Mouse (Mus musculus): ENCODE results near the gene Slc16a5.
A peak's percentile ranks its signal among the peaks of the same experiment; 100 is the strongest.

Gene Slc16a5

DNA sequence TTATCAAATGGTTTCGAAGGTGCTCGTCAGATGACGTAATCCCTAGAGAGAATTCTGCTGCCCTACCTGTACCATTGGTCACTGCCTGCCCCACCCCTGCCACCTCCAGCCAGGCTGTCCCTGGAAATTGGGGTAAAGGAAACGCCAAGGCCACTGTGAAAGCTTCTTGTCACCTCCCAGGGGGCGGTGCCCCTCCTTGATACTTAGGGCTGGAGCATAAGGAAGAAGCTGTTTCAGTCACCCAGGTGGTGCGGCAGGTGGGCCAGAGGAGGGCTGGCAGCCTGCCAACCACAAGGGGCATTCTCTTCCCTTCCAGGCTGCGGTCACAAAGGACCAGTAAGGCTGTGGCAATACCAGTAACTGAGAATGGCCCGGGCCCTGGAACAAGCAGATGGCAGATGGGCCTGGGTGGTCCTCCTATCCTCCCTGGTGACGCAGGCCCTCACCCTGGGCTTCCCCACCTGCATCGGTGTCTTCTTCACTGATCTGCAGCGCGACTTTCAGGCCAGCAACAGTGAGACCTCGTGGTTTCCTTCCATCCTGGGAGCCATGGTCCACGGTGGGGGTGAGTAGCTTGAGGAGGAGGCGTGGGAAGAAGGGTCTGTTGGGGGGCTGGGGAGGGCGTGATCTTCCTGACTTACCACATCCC is at the start of gene Slc16a5:
TSS of gene Slc16a5 (plus strand) at position 232 of the 649 bp plus-strand sequence.
- DNase-seq (ENCODE audit: low spot score in 2 of 2): no peak

DNA sequence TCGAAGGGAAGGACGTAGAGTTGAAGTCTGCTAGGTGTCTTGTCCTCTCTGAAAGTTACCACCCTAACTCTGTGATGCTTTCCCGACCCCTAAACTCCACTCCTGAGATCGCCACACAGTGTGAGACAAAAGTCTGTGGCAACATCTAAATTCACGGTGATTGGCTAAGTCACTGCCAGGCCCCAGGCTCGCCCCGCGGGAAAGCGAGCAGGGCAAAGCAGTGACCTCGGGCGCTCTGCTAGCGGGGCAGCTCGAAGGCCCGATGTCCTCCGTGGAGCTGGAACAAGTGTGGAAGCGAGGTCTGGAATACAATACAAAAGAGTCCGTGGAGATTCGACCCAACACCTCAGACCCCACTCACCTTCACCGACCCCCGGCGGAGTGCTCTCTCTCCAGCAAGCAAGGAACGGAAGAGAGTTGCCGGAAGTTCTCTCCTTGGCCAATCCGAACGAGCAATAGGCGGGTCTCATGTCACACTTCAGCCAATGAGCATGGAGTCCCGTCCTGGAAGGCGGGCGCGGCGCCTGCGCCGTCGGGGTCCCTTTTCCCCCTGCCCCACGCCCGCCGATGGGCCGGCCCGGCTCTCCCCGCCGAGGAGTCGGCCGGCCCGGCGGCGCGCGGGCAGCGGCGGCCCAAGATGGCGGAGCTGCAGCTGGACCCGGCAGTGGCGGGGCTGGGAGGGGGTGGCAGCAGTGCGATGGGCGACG is 42.6 kb upstream of the Slc16a5 start, which contains the start of the genes Atp5h and Kctd2:
TSS of gene Atp5h (minus strand) at position 432 of the 707 bp plus-strand sequence.
TSS of gene Kctd2 (plus strand) at position 598 of the 707 bp plus-strand sequence.
- peak; percentile 91 to 93 for DNase-seq (ENCODE audit: low spot score in 2 of 2)

DNA sequence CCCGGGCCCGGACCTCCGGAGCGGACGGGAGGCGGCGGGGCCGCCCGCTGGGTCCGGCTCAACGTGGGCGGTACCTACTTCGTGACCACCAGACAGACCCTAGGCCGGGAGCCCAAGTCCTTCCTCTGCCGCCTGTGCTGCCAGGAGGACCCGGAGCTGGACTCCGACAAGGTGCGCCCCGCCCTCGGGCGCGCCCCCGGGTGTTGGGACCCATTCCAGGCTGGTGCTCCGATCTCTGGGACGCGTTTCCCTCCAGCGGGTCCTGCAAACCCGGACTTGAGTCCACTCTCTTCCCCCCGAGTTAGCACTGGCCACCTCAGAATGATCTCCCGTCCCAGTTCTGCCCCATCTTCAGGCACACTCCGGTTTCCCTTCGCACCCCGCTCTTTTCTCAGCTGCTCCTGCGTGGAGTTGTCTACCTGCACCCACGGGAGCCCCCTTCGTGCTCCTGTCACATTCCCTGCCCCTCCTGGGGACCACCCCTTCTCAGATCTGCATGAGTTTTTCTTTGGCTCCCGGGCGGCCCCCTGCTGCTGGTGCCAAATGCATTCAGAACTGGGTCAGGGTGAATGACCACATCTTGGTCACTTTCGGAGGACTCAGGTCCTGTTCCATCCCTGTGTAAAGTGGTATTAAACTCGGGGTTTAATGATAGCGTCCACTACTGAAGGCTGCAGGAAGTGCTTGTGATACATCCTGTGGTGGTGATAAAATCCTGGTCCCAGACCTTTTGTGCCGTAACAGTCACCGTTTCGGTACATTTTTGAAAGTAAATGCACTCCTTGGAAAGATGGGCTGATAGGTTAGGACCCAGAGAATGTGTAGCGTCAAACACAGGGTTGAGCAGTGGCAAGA is 41.7 kb upstream of the Slc16a5 start:
- peak; percentile 11 to 15 for DNase-seq (ENCODE audit: low spot score in 2 of 2)

DNA sequence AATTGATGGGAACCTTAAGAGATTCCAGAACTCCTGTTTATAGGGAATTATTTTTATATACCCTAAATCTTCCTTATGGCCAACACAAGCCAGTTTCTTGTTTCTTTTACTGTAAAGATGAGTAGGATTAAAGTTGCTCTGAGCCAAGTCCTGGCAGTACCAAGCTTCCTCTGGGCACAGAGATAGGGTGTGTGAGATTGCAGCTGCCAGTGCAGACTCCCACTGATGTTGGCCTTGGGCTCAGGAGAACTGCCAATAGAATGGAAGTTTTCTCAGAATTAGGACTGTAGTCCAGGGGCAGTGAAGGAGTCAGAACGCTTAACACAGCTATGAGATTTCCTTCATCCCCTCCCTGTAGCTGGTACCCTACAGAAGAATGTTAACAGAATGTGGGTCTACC is 40.9 kb upstream of the Slc16a5 start:
- DNase-seq (ENCODE audit: low spot score in 2 of 2): no peak

DNA sequence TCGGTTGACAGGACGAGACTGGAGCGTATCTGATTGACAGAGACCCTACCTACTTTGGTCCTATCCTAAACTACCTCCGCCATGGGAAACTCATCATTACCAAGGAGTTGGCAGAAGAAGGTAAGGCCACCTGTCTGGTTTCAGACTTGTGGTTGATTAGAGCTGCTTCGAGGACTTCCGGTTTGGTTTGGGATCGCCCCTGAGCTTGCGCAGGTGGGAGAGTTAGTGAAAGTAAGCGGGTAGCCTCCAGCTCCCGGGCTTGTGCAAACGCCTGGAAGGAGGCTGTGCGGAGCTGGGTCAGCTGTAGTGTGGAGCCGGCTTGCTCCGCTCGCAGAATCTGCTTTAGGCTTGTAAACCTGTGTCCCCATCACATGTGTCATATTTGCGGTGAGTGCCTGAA is 40.3 kb upstream of the Slc16a5 start:
- no peak for DNase-seq (ENCODE audit: low spot score in 2 of 2)

DNA sequence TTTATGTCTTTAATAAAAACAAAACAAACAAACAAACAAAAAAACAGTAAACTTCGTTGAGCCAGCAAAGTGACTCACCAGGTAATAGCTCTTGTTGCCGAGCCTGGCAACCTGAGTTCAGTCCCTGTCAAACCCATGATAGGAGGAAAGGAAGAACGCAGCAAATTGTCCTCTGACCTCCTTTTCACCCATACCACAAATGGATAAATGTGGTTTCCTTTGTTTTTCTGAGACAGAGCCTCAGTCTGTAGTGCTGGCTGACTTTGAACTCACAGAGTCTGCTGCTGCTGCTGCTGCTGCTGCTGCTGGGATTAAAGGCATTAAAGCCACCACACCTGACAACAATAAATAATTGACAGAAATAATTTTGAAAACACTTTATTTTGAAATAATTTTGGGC is 39.2 kb upstream of the Slc16a5 start:
- DNase-seq (ENCODE audit: low spot score in 2 of 2): no peak

DNA sequence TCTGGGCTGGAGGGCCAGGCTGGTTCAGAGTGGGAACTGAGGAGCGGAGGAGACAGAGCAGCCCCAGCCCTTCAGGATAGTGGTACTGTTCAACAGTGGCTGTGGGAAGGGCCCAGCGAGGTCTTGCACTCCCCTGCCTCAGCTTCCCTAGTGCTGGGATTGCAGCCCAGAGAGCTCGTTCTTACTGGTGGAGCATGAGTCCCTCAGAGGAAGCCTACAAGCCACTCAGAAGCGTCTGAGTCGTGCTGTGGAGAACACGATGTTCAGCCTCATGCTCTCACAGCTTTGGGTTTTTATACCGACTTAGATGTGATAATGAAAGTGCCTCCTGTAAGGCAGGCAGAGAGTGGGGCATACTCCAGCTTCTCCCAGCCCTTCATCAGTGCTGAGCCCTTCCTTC is 37.6 kb upstream of the Slc16a5 start:
- DNase-seq (ENCODE audit: low spot score in 2 of 2): no peak

DNA sequence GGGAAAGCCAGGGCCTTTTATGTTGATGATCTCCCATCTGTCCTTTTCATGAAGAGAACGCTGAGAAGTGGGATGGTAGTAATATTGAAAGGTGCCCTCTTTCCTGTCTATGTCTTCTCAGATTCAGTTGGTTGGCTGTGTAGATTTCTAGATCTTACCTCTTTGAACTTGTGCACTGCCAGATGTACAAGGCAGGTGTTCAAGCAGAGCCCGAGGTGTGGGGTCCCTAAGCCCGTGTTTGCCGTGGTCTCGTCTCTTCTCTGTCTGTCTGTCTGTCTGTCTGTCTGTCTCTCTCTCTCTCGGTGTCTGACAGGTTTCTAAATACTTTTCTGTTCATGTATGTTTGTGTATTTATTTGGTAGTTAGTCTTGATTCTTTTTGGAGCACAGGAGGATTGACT is 36.6 kb upstream of the Slc16a5 start:
- no peak for DNase-seq (ENCODE audit: low spot score in 2 of 2)

DNA sequence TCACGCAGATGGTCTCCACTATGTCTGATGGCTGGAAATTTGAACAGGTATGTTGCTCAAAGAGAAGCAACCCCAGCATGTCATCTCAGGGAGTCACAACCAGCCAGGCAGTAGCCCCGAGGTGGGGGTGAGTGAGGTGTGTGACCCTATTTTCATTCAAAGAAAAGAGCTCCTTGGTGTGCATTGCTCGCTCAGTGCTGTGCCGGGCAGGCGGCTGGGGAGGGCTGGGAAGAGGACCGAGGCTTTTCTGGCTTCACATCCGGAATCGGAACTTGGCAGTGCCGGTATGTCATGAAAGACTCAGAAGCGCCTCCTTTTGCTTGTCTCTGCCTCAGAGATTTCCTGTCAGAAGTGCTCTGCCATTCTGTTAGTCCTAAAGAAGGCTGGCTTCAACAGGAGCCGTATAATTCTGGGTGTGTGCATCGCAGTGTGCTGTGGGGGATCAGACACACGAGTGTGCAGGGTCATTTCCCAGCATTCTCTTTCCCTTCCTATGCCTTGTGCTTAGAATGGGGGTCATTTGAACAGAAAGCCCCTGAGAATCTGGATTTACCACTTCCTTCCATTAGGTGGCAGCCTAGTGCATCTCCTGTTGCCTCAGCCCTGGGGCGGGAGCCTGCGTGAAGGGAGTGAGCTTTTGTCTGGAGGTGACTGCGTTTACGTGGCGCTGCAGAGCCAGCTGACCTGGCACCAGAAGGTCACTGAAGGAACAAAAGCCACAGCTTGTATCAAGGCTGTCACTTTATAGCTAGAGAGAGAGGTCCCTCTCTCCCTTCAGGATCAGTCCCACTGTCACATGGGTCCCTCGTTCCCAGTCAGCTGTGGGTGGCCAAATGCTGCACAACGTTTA is 34.6 kb upstream of the Slc16a5 start:
- peak; percentile 47 to 58 for DNase-seq (ENCODE audit: low spot score in 2 of 2)

DNA sequence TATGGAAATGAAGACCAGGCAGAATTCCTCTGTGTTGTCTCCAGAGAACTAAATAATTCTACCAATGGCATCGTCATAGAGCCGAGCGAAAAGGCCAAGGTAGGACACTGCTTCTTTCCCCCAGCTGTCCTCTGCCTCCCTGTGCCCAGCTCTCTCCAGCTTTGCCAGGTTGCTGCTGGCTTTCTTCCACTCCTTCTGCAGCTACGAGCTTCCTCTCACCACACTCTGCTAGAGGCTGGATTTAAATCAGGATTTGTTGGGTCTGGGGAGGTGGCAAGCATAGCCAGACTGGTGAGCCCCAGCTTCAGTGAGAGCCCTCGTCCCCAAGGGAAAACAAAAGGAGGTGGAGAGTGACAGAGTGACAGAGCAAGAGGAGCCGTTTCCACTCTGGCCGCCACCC is 33.0 kb upstream of the Slc16a5 start:
- DNase-seq (ENCODE audit: low spot score in 2 of 2): no peak

DNA sequence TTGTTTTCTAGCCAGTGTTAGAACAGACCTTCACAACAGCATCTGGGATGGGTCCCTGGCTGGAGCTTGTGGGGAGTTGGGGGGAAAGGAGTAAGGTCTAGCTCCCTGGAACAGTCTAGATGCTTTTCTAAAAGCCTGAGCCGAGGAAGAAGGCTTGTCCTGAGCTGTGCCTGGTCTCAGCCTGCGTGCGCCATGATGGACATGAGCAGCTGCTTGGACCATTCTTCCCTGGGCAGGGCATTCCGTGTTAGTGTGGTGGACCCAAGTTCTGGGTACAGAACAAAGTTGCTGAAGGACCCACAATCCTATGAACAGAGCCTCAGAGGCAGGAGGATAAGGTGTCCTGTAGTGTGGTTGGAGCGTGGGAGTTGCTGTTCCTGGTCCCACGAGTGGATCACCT is 31.7 kb upstream of the Slc16a5 start:
- DNase-seq (ENCODE audit: low spot score in 2 of 2): no peak

DNA sequence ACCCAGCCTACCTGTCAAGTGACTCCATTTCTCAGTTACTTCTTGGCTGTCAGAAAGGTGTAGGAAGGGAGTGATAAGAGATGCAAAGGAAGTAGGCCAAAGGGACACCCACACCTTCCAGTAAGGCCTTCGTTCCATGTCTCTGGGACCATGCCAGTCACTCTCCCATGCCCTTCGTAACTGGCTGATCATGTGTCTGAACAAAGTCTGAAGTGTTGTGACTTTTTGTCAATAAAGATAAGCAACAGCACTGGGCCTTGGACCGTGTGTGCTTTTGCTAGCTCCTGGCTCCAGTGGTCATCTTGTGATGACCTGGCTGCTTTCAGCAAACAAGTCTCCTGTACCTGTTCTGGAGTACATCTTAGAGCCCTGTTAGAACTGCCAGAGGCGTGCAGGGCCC is 29.5 kb upstream of the Slc16a5 start:
- DNase-seq (ENCODE audit: low spot score in 2 of 2): no peak

DNA sequence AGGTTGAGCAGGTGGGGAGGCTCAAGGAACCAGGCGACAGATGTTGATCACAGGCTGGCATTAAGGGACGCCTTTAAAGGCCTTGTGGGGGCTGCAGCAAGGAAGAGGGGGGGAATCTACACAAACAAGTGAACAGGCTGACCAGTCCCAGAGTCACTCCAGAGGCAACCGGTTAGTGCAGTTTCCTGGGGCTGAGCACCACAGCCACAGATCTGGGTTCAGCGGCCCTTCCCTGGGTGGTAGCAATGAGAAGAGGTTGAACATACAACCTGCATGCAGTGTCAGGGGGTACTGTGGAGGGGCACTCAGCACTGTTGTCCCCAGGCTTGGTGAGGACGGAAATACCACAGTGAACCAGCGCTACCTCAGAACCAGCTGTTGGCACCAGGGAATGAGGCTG is 28.9 kb upstream of the Slc16a5 start:
- DNase-seq (ENCODE audit: low spot score in 2 of 2): no peak

DNA sequence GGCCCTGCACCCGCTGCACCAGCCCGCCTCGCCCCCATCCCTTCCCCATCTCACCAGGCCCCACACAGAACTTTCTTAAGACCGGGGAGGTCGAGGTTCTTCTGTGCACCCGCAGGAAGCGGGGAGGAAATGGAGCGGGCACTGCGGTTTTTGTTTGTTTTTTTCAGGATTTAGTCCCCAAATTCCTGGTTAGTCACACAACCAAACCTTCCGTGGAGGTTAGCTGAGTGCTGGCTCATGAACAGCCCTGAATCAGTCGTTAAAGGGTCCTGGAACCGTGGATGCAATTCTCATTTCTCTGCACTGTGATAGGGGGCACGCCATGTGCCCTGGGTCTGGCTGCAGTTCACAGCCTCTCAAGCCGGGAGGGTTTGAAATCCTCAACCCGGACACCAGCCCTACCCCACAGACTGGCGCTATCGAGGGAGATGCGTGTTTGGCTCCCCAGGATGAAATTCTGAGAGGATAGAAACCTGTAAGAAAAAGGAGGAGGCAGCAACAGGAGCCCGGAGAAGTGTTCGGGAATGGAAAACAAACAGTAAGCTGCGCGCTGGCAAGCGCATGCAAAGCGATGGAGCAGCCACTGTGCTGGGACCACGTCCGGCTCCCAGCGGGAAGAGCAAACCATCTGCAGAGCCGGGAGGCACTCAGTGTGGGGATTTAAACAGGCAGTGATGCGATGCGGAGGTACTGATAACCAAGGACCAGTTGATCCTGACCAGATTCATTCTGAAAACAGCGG is 26.5 kb upstream of the Slc16a5 start:
- no peak for DNase-seq (ENCODE audit: low spot score in 2 of 2)

DNA sequence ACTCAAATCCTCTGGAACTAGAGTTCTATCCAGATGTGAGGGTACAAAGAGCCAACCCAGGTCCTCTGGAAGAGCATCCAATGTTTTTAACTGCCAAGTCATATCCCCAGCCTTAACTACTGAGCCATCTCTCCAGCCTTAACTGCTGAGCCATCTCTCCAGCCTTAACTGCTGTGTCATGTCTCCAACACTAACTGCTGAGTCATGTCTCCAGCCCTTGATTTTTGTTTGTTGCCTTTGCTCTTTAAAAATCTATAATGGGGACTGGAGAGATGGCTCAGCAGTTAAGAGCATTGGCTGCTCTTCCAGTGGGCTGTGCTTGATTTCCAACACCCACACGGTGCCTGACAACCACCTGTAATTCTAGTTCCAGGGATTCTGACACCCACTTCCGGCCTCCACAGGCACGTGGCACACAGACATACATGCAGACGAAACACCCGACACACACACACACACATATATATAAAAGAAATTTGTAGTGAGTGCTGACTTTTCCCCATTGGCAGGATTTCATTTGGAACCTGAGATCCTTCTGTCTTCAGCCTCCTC is 24.6 kb upstream of the Slc16a5 start:
- DNase-seq (ENCODE audit: low spot score in 2 of 2): no peak

DNA sequence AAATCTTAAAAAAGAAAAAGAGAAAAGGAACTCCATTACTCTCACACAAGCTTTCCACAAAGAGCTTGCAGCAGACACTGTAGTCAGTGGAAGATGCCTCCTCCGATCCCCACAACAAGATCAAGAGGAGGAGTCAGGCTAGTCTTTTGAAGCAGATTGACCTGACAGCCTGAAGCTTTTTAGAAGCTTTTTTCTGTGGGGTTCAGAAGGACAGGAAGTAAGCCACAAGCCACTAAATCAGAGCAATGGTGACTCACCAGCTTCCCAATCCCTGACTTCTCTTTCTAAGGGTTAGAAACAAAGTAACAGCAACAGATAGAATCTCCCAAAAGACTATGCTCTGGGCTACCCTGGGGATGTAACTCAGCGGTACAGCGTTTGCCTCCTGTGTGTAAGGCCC is 22.9 kb upstream of the Slc16a5 start:
- DNase-seq (ENCODE audit: low spot score in 2 of 2): no peak

DNA sequence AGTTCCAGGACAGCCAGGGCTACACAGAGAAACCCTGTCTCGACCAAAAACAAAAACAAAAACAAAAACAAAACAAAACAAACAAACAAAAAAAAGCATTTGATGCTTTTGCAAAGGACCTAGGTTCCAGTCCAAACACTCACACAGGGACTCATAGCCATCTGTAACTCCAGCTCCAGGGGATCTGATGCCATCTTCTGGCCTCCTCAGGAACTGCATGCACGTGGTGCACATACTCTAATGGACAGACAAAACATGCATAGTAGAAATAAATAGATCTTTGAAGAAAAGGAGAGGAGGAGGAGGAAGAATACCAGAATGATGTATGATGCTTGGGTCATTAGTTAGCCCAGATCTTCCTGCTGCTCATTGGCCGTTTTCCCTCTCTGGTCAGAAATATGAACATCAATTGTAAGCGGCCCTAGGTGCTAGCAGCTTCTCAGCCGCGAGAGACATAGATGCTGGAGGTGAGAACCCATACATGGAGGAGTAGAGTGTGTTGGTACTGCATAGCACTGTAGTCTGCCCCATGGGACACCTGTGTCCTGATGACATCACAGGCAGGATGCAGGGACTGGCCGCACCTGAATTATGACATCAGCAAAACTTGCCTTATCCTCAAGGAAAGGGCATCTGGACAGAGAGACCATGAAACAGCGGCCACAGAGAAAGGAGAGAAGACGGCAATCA is 22.2 kb upstream of the Slc16a5 start, which contains the start of gene Trim80:
TSS of gene Trim80 (plus strand) at position 640 of the 690 bp plus-strand sequence.
- DNase-seq (ENCODE audit: low spot score in 2 of 2): no peak

DNA sequence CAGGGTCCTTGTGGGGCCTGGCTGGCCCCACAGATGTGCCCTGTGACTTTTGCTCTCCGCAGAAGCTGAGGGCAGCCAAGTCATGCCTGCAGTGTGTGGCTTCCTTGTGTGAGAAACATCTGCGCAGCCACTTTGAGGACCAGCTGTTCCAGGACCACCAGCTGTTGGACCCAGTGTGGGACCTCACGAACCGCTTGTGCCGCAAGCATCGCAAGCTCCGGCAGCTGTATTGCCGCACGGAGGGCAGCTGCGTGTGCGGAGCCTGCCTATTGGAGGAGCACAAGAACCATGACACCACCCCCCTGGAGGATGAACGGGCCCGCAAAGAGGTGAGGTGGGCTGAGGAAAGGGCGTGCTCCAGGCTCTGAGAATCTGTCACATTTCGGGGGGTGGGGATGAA is 20.9 kb upstream of the Slc16a5 start:
- no peak for DNase-seq (ENCODE audit: low spot score in 2 of 2)

DNA sequence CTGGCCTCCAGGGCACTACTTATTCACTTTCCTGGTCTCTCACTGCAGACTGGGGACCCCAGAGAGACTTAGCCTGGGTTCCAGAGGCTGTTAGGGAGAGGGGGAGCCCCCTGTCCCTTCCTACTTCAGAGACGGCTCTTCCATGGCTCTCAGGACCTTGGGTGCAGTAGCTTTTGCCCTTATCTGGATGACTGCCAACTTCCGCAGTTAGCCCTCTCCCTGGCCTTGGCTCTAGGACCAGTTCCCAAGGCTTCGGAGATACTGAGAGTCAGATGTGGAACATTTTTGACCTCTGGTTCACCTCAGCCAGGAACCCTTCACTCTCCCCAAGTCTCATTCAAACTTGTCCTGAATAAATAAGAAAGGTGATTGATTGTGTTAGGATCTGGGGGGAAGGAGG is 15.4 kb upstream of the Slc16a5 start:
- DNase-seq (ENCODE audit: low spot score in 2 of 2): no peak

DNA sequence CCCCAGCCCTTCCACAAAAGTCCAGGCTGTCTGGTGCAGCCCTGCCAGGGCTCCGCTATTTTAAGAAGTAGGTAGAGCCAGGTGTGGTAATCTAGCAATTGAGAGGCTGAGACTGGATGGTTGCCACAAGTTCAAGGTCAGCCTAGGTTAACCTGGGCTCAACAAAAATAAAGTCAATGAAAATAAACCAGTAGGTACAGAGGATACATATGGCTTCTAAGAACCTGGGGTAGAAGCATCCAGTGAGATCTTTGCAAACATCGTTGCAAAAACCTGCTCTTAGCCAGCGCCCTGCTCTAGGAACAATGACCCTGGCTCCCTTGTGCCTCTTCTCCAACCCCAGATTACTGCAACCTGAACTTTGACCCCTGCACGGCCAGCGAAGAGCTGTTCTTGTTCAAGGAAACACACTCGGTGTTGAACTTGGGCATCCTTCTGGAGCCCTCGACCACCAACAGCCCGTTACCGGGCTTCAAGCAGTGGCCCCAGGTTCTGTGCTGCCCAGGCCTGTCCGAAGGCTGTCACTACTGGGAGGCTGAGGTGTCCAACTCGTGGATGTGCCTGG is 14.9 kb upstream of the Slc16a5 start:
- no peak for DNase-seq (ENCODE audit: low spot score in 2 of 2)

Measured in natural killer cell, adult 2 months (primary cell).